Mouse (Mus musculus) CH12F3 (cell line): ENCODE results near the gene Hrk.

Source experiments
- in situ Hi-C: fragments of 300-500 bp; cut with MboI; formaldehyde crosslinking; loops from 2 replicates; pipeline ENCODE4 v1.14.3; 2020; ENCODE audit warnings: low sequenced_read_pairs

The Hrk gene

GRCm38 (mm10) chr5:118214418-118215154, 50.1 kb downstream of the Hrk start:
- in situ Hi-C loops, result no loop called here

- in situ Hi-C loops, result no loop called here
Observed at GRCm38 (mm10) chr5:118217410-118217809, 53.0 kb downstream of the Hrk start.

GRCm38 (mm10) chr5:118223142-118223757, 58.8 kb downstream of the Hrk start:
- in situ Hi-C loops, result no loop called here

GRCm38 (mm10) chr5:118230071-118230611, 65.7 kb downstream of the Hrk start:
- in situ Hi-C loops, result no loop called here

GRCm38 (mm10) chr5:118236891-118237290, 72.4 kb downstream of the Hrk start:
- in situ Hi-C loops, result no loop called here
